ENCODE assay signal across 22 mouse cellular contexts in genomic region chr13:6157029-6157428, GRCm38 (mm10).
DNase-seq lines count a peak whose midpoint lies in the region; ATAC-seq lines count a peak whose summit lies in the region.
"Had no signal": no experiment of that assay in that cellular context is flagged by ENCODE, and none has a peak within 500 bp of the region (broad histone marks: within the 10 kb centered on the region; RNA-seq: fewer than 3 reads in every experiment).

No protein-coding gene starts in this region.

- no peak overlapping the region for H3K4me2 ChIP-seq in forebrain, embryonic 15.5 days (replicated peaks)
- H3K4me2 ChIP-seq in midbrain, embryonic 15.5 days, result no peak overlapping the region
- H3K4me2 ChIP-seq in midbrain, embryonic 14.5 days (ENCODE audit: low read length), result no peak overlapping the region
- no peak overlapping the region for H3K4me2 ChIP-seq in limb, embryonic 13.5 days (replicated peaks)
- H3K4me2 ChIP-seq: forebrain, embryonic 13.5 days; hindbrain, embryonic 15.5 days; liver, embryonic 11.5 days; neural tube, embryonic 13.5 days had no signal

- H3K9me3 ChIP-seq in forebrain, embryonic 15.5 days, result no peaks in the 10 kb centered on the region
- H3K9me3 ChIP-seq in forebrain, embryonic 10.5 days, result no peaks in the 10 kb centered on the region
- no peaks in the 10 kb centered on the region for H3K9me3 ChIP-seq in midbrain, embryonic 15.5 days
- H3K9me3 ChIP-seq in midbrain, embryonic 14.5 days (ENCODE audit: control insufficient read depth, low read length), result no peaks in the 10 kb centered on the region
- H3K9me3 ChIP-seq in limb, embryonic 13.5 days, result no peaks in the 10 kb centered on the region
- H3K9me3 ChIP-seq: forebrain, embryonic 13.5 days; heart, embryonic 10.5 days; hindbrain, embryonic 15.5 days; midbrain, embryonic 10.5 days; neural tube, embryonic 13.5 days had no signal

- no peaks in the 10 kb centered on the region for H3K27me3 ChIP-seq in forebrain, embryonic 15.5 days
- H3K27me3 ChIP-seq in forebrain, embryonic 10.5 days (ENCODE audit: poor library complexity, severe bottlenecking), result no peaks in the 10 kb centered on the region
- H3K27me3 ChIP-seq in midbrain, embryonic 15.5 days (replicated peaks), result no peaks in the 10 kb centered on the region
- no peaks in the 10 kb centered on the region for H3K27me3 ChIP-seq in midbrain, embryonic 14.5 days (ENCODE audit: control insufficient read depth, insufficient read depth, low read length)
- H3K27me3 ChIP-seq in limb, embryonic 13.5 days, result no peaks in the 10 kb centered on the region
- H3K27me3 ChIP-seq: forebrain, embryonic 13.5 days; hindbrain, embryonic 15.5 days; neural tube, embryonic 13.5 days; Patski had no signal

- H3K9ac ChIP-seq in forebrain, embryonic 15.5 days (replicated peaks), result no peak overlapping the region
- H3K9ac ChIP-seq in midbrain, embryonic 15.5 days, result no peak overlapping the region
- no peak overlapping the region for H3K9ac ChIP-seq in midbrain, embryonic 14.5 days (replicated peaks; ENCODE audit: low read length)
- no peak overlapping the region for H3K9ac ChIP-seq in limb, embryonic 13.5 days
- H3K9ac ChIP-seq: forebrain, embryonic 13.5 days; hindbrain, embryonic 15.5 days; liver, postnatal 0 days; neural tube, embryonic 13.5 days had no signal

- H3K4me3 ChIP-seq in forebrain, embryonic 15.5 days, result no peak overlapping the region
- H3K4me3 ChIP-seq in forebrain, embryonic 10.5 days, result no peak overlapping the region
- H3K4me3 ChIP-seq in midbrain, embryonic 15.5 days, result no peak overlapping the region
- H3K4me3 ChIP-seq in midbrain, embryonic 14.5 days (replicated peaks; ENCODE audit: low read depth, low read length), result no peak overlapping the region
- H3K4me3 ChIP-seq in limb, embryonic 13.5 days, result no peak overlapping the region
- H3K4me3 ChIP-seq: forebrain, embryonic 13.5 days; gastrocnemius, adult 2 months; heart, embryonic 10.5 days; hindbrain, embryonic 15.5 days; midbrain, embryonic 10.5 days; neural tube, embryonic 13.5 days had no signal

- no peak overlapping the region for H3K27ac ChIP-seq in forebrain, embryonic 15.5 days (replicated peaks)
- no peak overlapping the region for H3K27ac ChIP-seq in forebrain, embryonic 10.5 days
- H3K27ac ChIP-seq in midbrain, embryonic 15.5 days, result no peak overlapping the region
- H3K27ac ChIP-seq in midbrain, embryonic 14.5 days (replicated peaks; ENCODE audit: low read depth, low read length), result no peak overlapping the region
- no peak overlapping the region for H3K27ac ChIP-seq in limb, embryonic 13.5 days
- H3K27ac ChIP-seq: forebrain, embryonic 13.5 days; gastrocnemius, adult 2 months; heart, embryonic 10.5 days; hindbrain, embryonic 15.5 days; macrophage; midbrain, embryonic 10.5 days; neural tube, embryonic 13.5 days had no signal

- ATAC-seq in forebrain, embryonic 15.5 days (replicated peaks), result 0 out of 2 replicates have a peak, but pooled peaks have one; percentile 4
- ATAC-seq in midbrain, embryonic 15.5 days (replicated peaks), result 0 out of 2 replicates have a peak, but pooled peaks have one; percentile 20
- no peak for ATAC-seq in midbrain, embryonic 14.5 days (ENCODE audit: low FRiP score, low TSS enrichment)
- ATAC-seq in limb, embryonic 13.5 days (ENCODE audit: low FRiP score, low read depth), result 0 out of 2 replicates have a peak, but pooled peaks have one; percentile 37
- ATAC-seq: forebrain, embryonic 13.5 days; liver, postnatal 0 days; lung, postnatal 0 days; Patski had no signal

- no peaks in the 10 kb centered on the region for H3K36me3 ChIP-seq in forebrain, embryonic 15.5 days
- no peaks in the 10 kb centered on the region for H3K36me3 ChIP-seq in forebrain, embryonic 10.5 days (replicated peaks)
- H3K36me3 ChIP-seq in midbrain, embryonic 15.5 days (replicated peaks), result no peaks in the 10 kb centered on the region
- no peaks in the 10 kb centered on the region for H3K36me3 ChIP-seq in midbrain, embryonic 14.5 days (ENCODE audit: control insufficient read depth, insufficient read depth, low read length)
- no peaks in the 10 kb centered on the region for H3K36me3 ChIP-seq in limb, embryonic 13.5 days
- H3K36me3 ChIP-seq: heart, embryonic 10.5 days; hindbrain, embryonic 15.5 days; midbrain, embryonic 10.5 days; neural tube, embryonic 13.5 days had no signal

- peaks cover 10% of the 10 kb centered on the region for H3K4me1 ChIP-seq in forebrain, embryonic 15.5 days
- H3K4me1 ChIP-seq in forebrain, embryonic 10.5 days, result peaks cover 28% of the 10 kb centered on the region
- peaks cover 16% of the 10 kb centered on the region for H3K4me1 ChIP-seq in midbrain, embryonic 15.5 days
- H3K4me1 ChIP-seq in midbrain, embryonic 14.5 days (ENCODE audit: control insufficient read depth, insufficient read depth, low read length), result peaks cover 11% of the 10 kb centered on the region
- H3K4me1 ChIP-seq in limb, embryonic 13.5 days, result 0 out of 2 replicates have a peak, but pooled peaks cover 6% of the 10 kb centered on the region
- H3K4me1 ChIP-seq: heart, embryonic 10.5 days had no signal

- DNase-seq in forebrain, embryonic 10.5 days (ENCODE audit: extremely low spot score, low spot score), result no peak
- no peak for DNase-seq in midbrain, embryonic 14.5 days
- DNase-seq in left cerebral cortex, postnatal 36 days (ENCODE audit: low spot score in 2 of 2), result no peak
- no peak for DNase-seq in Muller cell, postnatal 12 days (ENCODE audit: inconsistent ontology term)
- DNase-seq: cerebellum, adult 11-12 months; cerebellum, postnatal 10 days; gastrocnemius, adult 2 months; kidney, adult 8-10 months; kidney, postnatal 36 days; liver, postnatal 0 days had no signal

- intact Hi-C loops in left cerebral cortex, postnatal 36 days (cut with DNase I), result no loop called here

- 50% methylated on average over 3 of the region's 3 CpGs for WGBS in forebrain, embryonic 15.5 days
- 54% methylated on average over 3 of the region's 3 CpGs for WGBS in forebrain, embryonic 10.5 days
- WGBS in midbrain, embryonic 15.5 days, result 27% methylated on average over 3 of the region's 3 CpGs
- 44% methylated on average over 3 of the region's 3 CpGs for WGBS in midbrain, embryonic 14.5 days
- 25% methylated on average over 3 of the region's 3 CpGs for WGBS in limb, embryonic 13.5 days
